Mouse (Mus musculus): ENCODE results near the gene Cript.

- TF ChIP-seq CTCF (IDR thresholded peaks at IDR 0.05; ENCODE audit: control insufficient read depth, insufficient read depth, low read length) = no peak
- TF ChIP-seq POLR2A (IDR thresholded peaks at IDR 0.05; ENCODE audit: borderline replicate concordance, control insufficient read depth, low read depth, low read length) = no peak
Measured at GRCm38 (mm10) chr17:87073470-87073869, 48.1 kb downstream of the Cript start.

Measured in bone marrow, adult 2 months (tissue).